Mouse (Mus musculus): ENCODE measurements at regions not wholly inside any gene's neighbourhood (a gene's known extent, or its start where the extent isn't known, plus 50 kb on each side); places are given as distances from the start of the nearest gene placed in this dataset.

- DNase-seq: no peak
Observed at GRCm38 (mm10) chr4:89001470-89001869, 121.5 kb upstream of the Ifne start.

DNA sequence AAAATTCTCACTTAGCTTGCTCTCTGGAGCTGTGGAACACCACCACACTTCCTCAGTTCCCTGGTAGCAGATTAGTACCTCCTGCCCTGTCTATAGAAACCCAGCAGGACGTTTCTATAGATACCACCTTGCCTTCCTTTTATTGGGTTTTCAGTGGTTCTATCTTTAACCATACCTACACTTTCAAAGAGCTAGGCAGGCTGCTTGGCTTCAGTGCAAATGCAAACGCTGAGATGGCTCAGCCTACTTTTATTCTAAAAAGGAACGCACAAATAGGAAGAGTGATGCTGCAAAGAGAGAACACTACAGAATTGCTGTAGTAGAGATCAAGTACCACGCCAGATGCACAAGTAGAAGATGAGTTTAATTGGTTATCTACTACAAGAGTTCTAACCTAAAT, 120.9 kb upstream of the Ifne start:
- no peak for DNase-seq

- no peak for DNase-seq
Observed at GRCm38 (mm10) chr4:89000200-89000599, 120.2 kb upstream of the Ifne start.

DNA sequence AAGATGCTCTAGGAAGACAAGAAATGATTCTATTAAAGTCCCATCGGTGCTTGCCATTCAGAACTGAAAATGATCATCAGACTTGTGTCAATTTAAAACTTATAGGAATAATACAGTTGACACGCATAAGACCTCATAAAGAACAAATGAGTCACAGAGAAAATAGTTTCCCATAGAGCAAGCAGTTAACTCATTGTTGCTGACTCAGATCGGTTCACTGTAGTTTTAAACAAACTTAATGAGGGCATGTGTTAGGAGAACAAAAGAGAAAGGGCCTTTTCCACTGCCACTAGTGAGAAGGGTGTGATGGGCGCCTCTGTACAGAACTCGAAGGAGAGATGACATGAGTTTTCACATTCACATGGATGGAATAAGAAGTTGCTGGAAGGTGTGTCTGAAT, 118.3 kb upstream of the Ifne start:
- no peak for DNase-seq

GRCm38 (mm10) chr4:88995129-88995919, 115.3 kb upstream of the Ifne start:
- no peak for DNase-seq

GRCm38 (mm10) chr4:88994486-88994885, 114.5 kb upstream of the Ifne start:
- no peak for DNase-seq

- no peak for DNase-seq
Observed at GRCm38 (mm10) chr4:88992498-88992897, 112.5 kb upstream of the Ifne start.

DNA sequence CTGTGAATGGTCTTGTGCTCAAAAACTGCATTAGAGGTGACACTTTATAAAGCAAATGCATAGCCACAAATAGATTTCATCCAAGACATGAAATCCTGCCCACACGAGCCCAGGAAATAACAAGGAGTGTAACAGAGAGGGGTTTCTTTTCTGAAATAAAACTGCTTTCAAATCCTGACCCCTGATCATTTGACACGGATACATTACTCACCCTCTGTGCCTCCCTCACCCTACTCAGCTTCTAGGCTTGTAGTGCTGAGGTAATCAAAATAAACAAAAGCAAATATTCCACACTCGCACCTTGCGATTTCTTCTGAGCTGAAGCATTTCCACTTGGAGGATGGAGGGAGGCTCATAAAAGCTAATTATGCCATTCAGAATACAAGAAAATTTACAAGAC, 108.4 kb upstream of the Ifne start:
- no peak for DNase-seq

- DNase-seq: no peak
Observed at GRCm38 (mm10) chr4:88987103-88987502, 107.1 kb upstream of the Ifne start.

DNA sequence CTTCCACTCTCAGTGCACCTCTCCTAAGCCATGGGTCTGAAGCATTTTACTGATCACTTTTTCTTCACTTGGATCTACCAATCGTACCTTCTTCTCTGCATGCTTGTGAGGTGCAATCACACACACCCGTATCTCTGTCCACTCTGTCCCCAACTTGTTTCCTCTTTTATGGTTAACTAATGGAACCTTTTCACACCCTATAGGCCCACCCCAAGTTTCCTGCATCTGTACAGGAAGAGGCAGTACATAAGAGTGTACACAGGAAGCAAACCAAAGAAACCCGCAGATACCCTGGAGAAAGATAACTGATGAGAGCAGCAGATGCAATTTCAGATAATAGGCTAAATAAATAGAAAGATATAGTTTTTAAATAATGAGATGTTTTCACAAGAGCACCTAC, 102.5 kb upstream of the Ifne start:
- DNase-seq: no peak

DNA sequence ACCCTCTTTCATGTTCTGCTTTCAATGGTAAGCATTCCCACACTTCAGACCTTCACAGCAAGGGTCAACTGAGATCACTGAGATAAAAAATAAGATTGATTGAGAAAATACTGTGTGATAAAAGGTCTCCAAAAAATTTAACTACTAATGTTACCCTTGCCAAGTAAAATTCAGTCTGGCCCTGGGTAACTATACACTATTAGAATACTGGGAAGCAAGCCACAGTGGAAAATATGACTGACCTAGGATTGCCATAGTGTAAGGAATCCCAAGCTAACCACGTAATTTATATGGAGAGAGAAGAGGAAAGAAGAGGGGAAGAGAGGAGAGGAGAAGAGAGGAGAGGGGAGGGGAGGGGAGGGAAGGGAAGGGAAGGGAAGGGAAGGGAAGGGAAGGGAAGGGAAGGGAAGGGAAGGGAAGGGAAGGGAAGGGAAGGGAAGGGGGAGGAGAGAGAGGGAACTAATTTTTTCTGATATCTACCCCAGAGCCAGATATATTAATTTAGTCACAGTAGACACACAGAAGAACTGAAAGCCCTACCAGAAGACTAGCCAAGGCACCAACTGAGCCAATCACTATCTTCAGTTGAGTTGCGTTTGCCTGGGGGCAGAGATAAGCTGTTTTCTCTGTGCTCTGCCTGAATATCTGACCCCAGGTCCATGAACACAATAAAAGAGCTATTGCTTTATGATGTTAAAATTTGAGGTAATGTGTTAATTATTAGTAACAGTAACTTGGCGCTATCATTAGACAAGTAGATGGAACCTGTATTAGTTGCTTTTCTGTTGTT, 97.3 kb upstream of the Ifne start:
- DNase-seq: no peak

DNA sequence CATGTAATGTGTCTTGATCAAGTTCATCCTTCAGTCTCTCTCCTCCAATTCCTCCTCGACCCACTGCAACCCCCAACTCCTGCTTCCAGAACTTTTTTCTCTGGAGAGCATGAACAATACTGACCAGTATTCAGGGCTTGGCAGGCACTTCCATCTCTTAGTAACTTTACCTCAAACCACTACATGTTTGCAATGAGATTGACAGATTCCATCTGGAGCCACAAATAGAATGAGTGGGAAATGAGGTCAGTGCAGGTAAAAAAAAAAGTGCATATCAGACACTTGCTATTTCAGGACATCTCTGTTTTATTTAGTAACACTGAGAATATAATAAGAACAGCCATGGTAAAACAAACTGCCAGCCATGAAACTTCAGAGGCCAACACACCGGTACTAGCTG, 94.5 kb upstream of the Ifne start:
- no peak for DNase-seq

GRCm38 (mm10) chr4:88969134-88969841, 89.3 kb upstream of the Ifne start:
- no peak for DNase-seq

- no peak for DNase-seq
Observed at GRCm38 (mm10) chr4:88959621-88960020, 79.6 kb upstream of the Ifne start.

DNA sequence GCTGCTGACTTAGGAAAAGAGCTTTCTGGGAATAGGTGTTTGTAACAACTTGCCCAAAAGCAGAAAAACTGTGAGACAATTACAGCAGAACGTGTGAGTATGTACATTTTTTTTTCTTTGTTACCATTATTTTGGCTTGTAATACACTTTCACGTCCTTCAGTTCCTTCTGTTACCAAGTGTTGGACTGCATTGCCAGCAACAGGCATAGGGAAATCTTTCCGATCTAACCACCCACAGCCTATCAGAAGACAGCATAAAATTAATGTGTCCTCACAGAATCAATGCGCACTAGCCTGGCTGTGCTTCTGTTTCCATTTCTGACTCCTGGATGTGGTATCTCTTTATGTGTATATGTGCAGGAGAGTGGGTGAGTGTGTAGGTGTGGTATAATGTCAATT, 76.6 kb upstream of the Ifne start:
- DNase-seq: no peak

DNA sequence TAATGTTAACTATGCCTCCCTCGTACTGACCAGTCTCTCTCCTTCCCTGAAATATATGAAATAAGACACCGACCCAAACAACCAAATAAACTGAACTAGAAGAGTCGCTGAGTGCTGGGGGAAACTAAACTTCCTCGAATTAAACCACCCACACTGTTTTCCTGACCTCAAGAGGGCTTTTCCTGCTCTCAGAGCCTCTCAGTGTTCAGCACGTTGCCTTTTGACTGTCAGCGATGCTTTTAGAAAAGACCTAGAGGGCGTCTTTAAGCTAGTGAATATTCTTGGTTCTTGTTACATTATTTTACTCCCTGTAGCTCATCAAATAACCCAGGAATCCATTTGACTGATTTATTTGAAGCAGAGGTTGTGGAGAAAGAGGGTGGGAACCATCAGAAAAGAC, 76.2 kb upstream of the Ifne start:
- no peak for DNase-seq

DNA sequence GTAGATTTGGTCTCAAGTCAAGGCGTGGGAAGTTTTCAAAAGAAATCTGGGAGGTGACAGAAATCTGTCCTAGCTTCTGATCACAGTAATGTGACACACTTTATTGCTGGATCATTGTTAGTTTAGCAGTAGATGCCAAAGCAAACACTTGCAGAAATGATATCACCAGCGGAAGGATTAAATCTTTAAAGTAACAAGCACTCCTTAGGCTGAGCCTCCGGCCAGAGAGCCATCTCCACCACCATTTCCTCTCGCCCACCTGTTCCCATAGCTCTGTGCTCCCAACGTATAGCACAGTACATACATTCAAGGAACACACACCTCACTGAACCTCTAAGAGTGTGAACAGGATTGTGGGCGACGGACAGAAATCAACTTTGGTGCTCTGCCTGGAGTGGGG, 75.6 kb upstream of the Ifne start:
- DNase-seq: no peak

DNA sequence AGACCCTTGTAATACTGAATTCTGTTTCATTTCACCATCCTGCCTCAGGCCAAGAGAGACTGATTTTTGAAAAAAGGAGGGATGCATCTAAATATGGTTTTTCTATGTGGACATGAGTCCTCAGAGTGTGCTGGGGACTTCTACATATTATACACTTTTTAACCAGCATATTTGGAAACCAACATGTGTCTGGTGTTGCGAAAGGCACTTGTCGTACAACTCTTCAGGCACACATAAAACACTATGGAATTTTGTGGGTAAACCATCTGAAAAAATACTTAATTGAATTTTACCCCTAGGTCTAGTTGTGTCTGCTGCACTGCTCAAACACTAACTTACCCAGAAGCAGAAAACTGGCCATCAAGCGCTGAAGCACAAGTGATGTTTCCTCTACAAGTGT, 74.0 kb upstream of the Ifne start:
- no peak for DNase-seq

DNA sequence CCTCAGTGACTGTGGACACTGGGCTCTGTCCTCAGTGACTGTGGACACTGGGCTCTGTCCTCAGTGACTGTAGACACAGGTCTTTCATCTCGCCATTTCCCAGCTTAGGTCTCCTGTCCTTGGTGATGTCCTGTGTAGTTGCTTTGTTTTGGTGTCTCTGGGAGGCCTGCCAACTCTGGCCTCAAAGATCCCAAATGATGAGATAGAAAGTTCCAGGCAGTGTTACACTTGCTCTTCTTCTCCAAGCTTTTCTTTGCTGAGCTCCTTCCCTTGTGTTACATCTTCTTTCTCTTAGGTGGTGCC, 71.0 kb upstream of the Ifne start:
- no peak for DNase-seq

- DNase-seq: no peak
Observed at GRCm38 (mm10) chr4:88950181-88951033, 70.4 kb upstream of the Ifne start.

GRCm38 (mm10) chr4:88948027-88948859, 68.2 kb upstream of the Ifne start:
- DNase-seq: no peak

DNA sequence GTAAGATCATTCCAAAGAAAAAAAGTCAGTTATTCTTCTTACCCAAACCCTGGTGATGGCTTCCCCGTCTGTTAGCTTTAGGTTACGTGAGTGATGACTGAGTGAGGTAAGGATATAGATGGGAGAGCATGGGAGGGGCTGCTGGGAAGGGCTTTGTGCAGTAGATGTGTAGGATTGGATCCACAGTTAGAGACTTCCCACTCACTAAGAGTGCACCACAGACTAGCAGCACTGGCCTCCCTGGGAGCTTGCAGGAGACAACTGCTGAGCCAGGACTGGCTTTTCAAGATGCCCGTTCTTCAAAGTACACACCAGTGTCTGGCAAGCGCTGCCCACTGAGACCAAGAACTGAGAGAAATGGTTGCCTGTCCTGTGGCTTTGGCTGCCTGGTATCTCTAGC, 62.0 kb upstream of the Ifne start:
- no peak for DNase-seq
